Mouse (Mus musculus): ENCODE results near the gene Cd82.

Cd82 gene

DNA sequence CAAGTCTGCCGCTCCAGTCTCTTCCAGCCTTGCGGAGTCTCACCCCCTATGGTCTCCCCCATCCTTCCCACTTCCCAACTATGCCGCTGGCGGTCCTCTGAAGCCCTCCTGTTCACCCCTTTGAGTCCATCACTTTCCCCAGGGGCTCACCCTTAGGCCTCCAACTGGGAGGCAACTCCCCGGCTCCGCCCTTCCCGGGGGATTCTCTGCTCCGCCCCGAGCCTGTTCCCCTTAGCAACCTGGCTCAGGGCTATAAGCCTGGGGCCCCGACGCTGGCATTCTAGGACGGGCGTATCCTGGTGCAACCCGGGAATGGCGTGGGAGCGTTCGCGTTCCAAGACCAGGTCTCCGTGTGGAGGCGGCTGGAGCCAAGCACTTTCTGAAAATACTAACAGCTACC lies at the start of gene Cd82:
TSS of gene Cd82 (minus strand) at position 381 of the 400 bp plus-strand sequence.
- DNase-seq (ENCODE audit: low spot score), result no peak

GRCm38 (mm10) chr2:93512130-93512529 lies 49.2 kb upstream of the Cd82 start:
- no peak for DNase-seq (ENCODE audit: low spot score)

GRCm38 (mm10) chr2:93510839-93511238 lies 47.9 kb upstream of the Cd82 start:
- DNase-seq (ENCODE audit: low spot score), result no peak

DNA sequence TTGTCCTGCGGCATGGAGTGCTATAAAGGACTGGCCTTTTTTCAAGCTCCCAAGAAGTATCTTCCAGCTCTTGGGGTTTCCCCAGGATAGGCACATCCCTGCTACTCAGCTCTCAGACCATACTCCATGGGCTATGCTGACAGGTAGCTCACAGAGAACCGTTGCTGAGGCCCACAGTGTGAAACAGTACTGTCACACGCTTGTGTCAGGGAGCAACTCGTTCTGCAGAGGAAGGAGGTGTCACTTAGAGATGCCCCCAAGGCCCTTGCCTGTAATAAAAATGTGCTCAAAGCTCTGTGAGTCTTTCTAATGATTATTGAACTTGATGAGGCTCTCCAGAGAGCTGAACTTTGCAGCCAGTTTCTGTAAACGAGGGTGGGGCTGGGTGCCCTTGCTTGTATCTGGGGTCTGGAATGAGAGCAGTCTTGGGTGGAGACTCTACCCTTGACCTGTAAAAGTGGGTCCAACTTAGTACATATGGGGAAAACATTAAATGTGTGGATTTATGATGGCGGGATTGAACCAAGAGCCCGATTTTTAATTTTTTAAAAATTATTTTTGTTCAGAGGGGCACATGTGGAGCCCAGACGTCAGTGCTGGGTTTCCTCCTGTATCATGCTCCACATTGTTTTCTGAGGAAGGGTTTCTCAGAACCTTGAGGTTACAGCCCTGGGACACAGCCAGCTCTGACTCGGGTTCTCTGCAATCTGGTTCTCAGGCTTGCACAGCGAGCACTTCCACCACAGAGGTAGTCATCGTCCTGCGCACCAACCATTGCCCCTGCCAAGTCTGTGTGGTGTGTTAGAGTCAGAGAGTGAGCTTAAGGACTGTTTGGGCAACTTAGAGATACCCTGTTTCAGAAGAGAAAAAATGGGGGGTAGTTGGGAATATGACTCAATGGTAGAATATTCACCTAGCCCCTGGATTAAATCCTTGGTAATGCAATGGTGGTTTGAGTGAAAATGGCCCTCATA lies 47.1 kb upstream of the Cd82 start:
- DNase-seq (ENCODE audit: low spot score), result no peak

DNA sequence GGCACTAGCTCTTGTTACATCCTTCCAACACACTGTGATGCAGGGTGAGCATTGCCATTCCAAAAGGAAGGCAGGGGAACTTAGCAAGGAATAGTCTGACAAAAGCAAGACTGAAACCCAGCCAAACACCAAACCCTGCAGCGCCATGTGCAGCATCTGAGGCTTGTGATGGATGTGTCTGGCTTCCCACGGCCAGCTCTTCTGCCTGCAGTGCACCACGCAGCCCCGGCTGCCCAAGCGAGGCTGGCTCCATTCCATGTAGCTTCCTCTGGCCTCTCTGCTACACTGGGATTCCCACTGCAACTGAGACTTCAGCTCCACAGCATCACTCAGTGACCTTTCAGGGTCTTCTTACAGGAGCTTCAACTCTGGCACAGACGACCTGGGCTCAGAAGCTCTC lies 42.2 kb upstream of the Cd82 start:
- DNase-seq (ENCODE audit: low spot score), result no peak

- no peak for DNase-seq (ENCODE audit: low spot score)
Measured at GRCm38 (mm10) chr2:93503353-93503752, 40.4 kb upstream of the Cd82 start.

- no peak for DNase-seq (ENCODE audit: low spot score)
Measured at GRCm38 (mm10) chr2:93501303-93501702, 38.4 kb upstream of the Cd82 start.

DNA sequence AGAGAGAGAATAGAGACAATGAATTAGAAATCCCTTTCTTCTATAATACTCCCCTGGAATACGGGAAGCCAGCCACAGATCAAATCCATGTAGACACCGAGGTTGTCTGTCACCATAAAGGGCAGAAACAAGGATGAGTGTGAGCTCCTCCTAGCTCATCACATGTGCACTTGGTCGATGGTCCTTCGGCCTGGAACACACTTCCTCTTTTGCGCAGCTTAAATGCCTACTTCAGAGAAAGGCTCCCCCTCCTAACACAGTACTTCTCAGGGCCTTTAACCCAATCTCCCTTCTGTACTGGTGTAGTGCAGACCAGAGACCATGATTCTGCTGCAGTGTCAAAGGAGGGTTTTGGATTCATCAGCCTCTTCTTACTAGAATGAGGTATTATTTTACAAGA lies 34.3 kb upstream of the Cd82 start:
- no peak for DNase-seq (ENCODE audit: low spot score)

GRCm38 (mm10) chr2:93495170-93495569 lies 32.2 kb upstream of the Cd82 start:
- no peak for DNase-seq (ENCODE audit: low spot score)

DNA sequence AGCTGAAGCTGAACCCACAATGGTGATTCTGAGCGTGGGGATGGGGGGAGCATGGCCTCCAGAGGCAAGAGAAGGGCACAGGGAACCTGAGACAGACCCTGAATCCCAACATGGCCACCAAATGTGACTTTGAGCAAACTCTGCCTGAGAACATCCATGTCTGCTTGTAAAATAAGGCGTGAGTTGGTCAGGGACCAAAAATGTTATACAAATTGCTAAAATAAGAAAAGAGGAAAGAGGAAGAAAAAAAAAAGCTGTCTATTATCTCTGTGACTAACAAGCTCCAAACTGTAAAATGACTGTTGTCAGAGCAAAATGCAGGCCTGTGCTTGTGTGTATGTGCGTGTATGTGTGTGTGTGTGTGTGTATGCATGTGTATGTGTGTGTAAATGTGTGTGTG lies 30.6 kb upstream of the Cd82 start:
- DNase-seq (ENCODE audit: low spot score), result no peak

- DNase-seq (ENCODE audit: low spot score), result no peak
Measured at GRCm38 (mm10) chr2:93490516-93490915, 27.6 kb upstream of the Cd82 start.

- DNase-seq (ENCODE audit: low spot score), result no peak
Measured at GRCm38 (mm10) chr2:93488911-93489587, 26.1 kb upstream of the Cd82 start.

DNA sequence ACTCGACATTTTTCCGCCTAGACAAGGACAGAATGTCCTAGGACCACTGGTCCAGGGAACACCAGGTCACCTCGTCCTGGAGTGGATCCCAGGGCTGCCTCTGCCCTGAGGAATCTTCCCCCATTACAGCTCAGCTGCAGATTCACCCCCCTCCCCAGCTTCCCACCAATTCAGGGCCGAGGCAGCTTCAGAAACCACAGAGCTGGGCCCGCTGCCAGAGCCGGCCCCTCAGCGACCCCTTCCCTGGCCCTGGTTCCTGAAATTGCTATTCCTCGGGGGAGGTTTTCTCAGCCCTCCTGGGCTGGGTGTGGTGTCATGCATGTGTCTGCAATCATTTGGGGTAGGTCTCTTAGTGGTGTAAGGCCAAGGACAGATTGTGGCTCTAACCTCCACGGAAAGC lies 22.5 kb upstream of the Cd82 start:
- no peak for DNase-seq (ENCODE audit: low spot score)

GRCm38 (mm10) chr2:93482036-93482644 lies 19.2 kb upstream of the Cd82 start:
- no peak for DNase-seq (ENCODE audit: low spot score)

DNA sequence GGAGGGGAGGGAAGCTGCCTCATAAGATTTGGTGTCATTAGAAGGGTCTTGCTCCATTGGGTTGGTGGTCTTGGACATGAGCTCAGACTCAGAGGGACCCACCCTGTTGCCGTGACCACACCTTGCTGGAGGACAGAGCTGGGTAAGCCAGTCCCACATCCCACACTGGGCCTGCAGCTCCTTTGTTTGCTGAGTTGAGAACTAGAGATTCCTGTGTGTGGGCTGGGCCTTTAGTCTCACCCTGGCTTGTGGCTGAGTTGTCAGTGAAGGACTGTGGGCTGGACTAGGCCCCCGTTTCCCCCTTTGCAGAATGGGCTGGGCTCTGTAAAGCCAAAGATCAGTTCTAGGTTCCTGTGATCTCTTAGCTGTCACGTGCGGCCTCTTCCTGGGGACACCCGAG lies 15.8 kb upstream of the Cd82 start:
- DNase-seq (ENCODE audit: low spot score), result no peak

- DNase-seq (ENCODE audit: low spot score), result peak; percentile 48
Measured at GRCm38 (mm10) chr2:93477519-93477918, 14.6 kb upstream of the Cd82 start.

DNA sequence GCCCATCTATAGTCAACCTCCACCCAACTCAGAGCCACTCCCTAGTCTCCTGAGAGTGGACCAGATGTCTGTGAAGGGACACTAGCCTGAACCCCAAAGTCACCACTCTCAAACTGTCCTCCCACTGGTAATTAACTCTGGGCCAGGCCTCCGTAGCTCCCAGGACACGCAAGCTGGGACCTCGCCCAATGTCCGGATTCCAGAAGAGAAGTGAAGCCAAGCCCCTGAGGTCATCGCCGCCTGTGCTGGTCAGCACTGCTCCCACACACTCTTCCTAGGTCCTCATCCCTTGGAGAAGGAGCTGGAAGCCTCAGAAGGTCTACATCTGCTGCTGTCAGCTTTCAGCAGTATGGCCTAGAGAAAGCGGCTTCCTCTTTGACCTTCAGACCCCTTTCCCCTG lies 13.5 kb upstream of the Cd82 start:
- no peak for DNase-seq (ENCODE audit: low spot score)

- peak; percentile 96 for DNase-seq (ENCODE audit: low spot score)
Measured at GRCm38 (mm10) chr2:93475040-93475439, 12.1 kb upstream of the Cd82 start.

DNA sequence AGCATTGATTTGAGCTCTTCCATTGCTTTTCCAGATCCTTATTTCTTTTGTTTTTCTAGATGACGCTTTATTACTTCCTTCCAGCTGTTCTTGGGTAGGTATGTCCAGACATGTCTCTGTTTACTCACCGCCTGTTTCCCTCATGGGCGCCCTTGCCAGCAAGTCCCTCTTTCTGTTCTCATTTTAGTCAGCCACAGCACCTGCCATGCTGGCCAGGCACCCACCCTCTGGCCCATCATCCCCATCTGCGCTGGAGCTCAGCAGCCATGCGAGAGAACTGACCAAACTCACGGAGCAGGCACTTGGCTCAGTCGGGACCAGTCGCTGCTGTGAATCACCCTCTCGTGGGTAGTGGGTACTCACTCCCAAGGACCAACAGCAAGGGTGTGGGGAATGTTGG lies 11.0 kb upstream of the Cd82 start:
- no peak for DNase-seq (ENCODE audit: low spot score)

- peak; percentile 92 for DNase-seq (ENCODE audit: low spot score)
Measured at GRCm38 (mm10) chr2:93470849-93471576, 8.1 kb upstream of the Cd82 start.

DNA sequence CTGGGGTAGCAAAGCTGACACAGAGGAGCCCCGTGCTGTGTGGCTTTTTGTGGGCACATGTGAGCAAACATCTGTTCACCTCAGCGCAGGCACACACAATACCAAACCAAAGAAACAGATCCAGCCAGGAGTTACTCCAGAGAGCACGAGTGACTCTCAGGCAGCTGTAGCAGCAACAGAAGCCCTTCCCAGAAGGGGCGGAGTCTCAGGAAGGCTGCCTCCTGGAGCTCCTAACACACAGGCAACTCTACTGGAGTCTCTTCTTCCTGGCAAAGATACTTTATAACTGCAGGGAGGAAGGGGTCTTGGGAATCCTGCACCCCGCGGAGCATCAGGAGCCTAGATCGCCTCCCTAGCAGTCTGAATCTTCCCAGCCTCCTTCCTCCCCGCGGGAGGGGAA lies 7.2 kb upstream of the Cd82 start:
- DNase-seq (ENCODE audit: low spot score), result no peak

DNA sequence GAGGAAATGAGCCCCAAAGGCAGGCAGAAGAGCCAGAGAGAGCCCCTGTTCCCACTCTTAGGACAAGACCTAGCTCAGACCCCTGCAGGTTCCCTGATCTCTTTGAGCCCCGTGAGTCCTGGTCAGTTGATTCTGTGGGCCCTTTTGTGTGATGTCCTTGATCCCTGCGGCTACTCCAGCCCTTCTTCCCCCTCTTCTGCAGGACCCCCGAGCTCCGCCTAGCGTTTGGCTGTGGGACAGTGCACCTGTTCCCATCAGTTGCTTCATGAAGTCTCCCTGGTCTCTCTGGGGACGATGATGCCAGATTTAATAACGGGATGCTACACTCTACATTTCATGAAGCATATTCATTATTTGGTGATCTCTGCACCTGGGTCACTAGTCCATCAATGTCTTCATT lies 6.2 kb upstream of the Cd82 start:
- no peak for DNase-seq (ENCODE audit: low spot score)

All from layer of hippocampus, adult 11-12 months (tissue).